Mouse (Mus musculus): ENCODE data around the gene Psg16. TPM values are rescaled to one million over a fixed set of nuclear protein-coding genes. Genes with fewer than 3 reads are reported as not detected.
"Not testable (repeated sequence)": the region's sequence is repeated elsewhere in the genome, so short reads cannot be mapped to it uniquely, and the experiment has no call there.

Psg16 gene
- polyA plus RNA-seq, 1 experiment from 2014 or later, result 0.11 TPM

DNA sequence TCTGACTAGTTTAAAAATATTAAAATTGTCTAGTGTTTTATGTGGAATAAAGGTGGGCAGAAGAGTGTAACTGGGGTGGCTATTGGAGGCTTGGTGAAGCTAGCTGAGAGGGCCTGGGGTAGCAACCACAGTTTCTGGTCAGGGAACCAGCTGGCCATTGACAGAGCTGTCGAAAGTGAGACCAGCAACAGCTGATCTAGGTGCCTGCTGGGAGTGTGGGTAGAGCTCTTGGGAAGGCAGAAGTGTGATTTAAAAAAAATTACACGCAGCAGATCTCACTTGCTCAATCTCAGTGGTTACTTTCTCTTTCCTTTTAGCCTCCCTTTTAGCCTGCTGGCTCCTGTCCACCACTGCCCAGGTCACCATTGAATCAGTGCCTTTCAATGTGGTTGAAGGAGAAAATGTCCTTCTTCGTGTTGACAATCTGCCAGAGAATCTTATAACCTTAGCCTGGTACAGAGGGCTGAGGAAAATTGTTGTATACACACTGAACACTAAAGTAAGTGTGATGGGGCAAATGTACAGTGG, 16.3 kb downstream of the Psg16 start:
- WGBS, result 64% methylated on average over 3 of the region's 3 CpGs
- no peaks in the 10 kb centered on the region; the same call in 1 of the 2 replicates for H3K9me3 ChIP-seq (replicated peaks; ENCODE audit: control insufficient read depth, low read length)
- DNase-seq (ENCODE audit: low spot score), result no peak

GRCm38 (mm10) chr7:17091280-17091679, 17.4 kb downstream of the Psg16 start:
- peak; percentile 4 for DNase-seq (ENCODE audit: low spot score)
- H3K4me1 ChIP-seq (ENCODE audit: control insufficient read depth, insufficient read depth, low read length), result no peaks in the 10 kb centered on the region

More for the DNA sequence above, 16.3 kb downstream of the Psg16 start:
- Histone ChIP-seq H3K9ac (replicated peaks; ENCODE audit: low read length) (no peak overlapping the region), H3K4me2 (ENCODE audit: low read depth, low read length) (no peak overlapping the region), H3K27me3 (ENCODE audit: control insufficient read depth, insufficient read depth, low read length) (no peaks in the 10 kb centered on the region), H3K4me1 (ENCODE audit: control insufficient read depth, insufficient read depth, low read length) (no peaks in the 10 kb centered on the region), H3K36me3 (replicated peaks; ENCODE audit: control insufficient read depth, insufficient read depth, low read depth, low read length) (no peaks in the 10 kb centered on the region), H3K4me3 (ENCODE audit: low read depth, low read length) (no peak overlapping the region), H3K27ac (replicated peaks; ENCODE audit: low read depth, low read length) (no peak overlapping the region)
- no peak for ATAC-seq (replicated peaks; ENCODE audit: insufficient number of reproducible peaks, low FRiP score, low TSS enrichment, low read depth)

GRCm38 (mm10) chr7:17101631-17102030, 27.8 kb downstream of the Psg16 start:
- not testable (repeated sequence) for H3K4me3 ChIP-seq (ENCODE audit: low read depth, low read length); H3K36me3 ChIP-seq (replicated peaks; ENCODE audit: control insufficient read depth, insufficient read depth, low read depth, low read length); H3K9ac ChIP-seq (replicated peaks; ENCODE audit: low read length); H3K27ac ChIP-seq (replicated peaks; ENCODE audit: low read depth, low read length); DNase-seq (ENCODE audit: low spot score); H3K27me3 ChIP-seq (ENCODE audit: control insufficient read depth, insufficient read depth, low read length); H3K4me1 ChIP-seq (ENCODE audit: control insufficient read depth, insufficient read depth, low read length); H3K9me3 ChIP-seq (replicated peaks; ENCODE audit: control insufficient read depth, low read length); ATAC-seq (replicated peaks; ENCODE audit: insufficient number of reproducible peaks, low FRiP score, low TSS enrichment, low read depth); H3K4me2 ChIP-seq (ENCODE audit: low read depth, low read length)
- WGBS, result 89% methylated on average over 13 of the region's 13 CpGs

More at GRCm38 (mm10) chr7:17091280-17091679, 17.4 kb downstream of the Psg16 start:
- H3K27me3 ChIP-seq (ENCODE audit: control insufficient read depth, insufficient read depth, low read length), result no peaks in the 10 kb centered on the region
- H3K4me3 ChIP-seq (ENCODE audit: low read depth, low read length), result no peak overlapping the region
- H3K9ac ChIP-seq (replicated peaks; ENCODE audit: low read length), result no peak overlapping the region
- 23% methylated on average over 1 of the region's 1 CpGs for WGBS
- no peak overlapping the region for H3K4me2 ChIP-seq (ENCODE audit: low read depth, low read length)
- no peaks in the 10 kb centered on the region; the same call in 1 of the 2 replicates for H3K9me3 ChIP-seq (replicated peaks; ENCODE audit: control insufficient read depth, low read length)
- no peak for ATAC-seq (replicated peaks; ENCODE audit: insufficient number of reproducible peaks, low FRiP score, low TSS enrichment, low read depth)
- H3K27ac ChIP-seq (replicated peaks; ENCODE audit: low read depth, low read length), result no peak overlapping the region
- H3K36me3 ChIP-seq (replicated peaks; ENCODE audit: control insufficient read depth, insufficient read depth, low read depth, low read length), result no peaks in the 10 kb centered on the region

- DNase-seq (ENCODE audit: low spot score) (no peak), ATAC-seq (replicated peaks; ENCODE audit: insufficient number of reproducible peaks, low FRiP score, low TSS enrichment, low read depth) (no peak)
- no peaks in the 10 kb centered on the region for H3K9me3 ChIP-seq (replicated peaks; ENCODE audit: control insufficient read depth, low read length)
- WGBS, result 88% methylated on average over 1 of the region's 1 CpGs
- H3K27ac ChIP-seq (replicated peaks; ENCODE audit: low read depth, low read length), result no peak overlapping the region
- H3K4me1 ChIP-seq (ENCODE audit: control insufficient read depth, insufficient read depth, low read length), result no peaks in the 10 kb centered on the region
- H3K4me2 ChIP-seq (ENCODE audit: low read depth, low read length), result no peak overlapping the region
- H3K9ac ChIP-seq (replicated peaks; ENCODE audit: low read length), result no peak overlapping the region
- H3K4me3 ChIP-seq (ENCODE audit: low read depth, low read length), result no peak overlapping the region
- no peaks in the 10 kb centered on the region for H3K27me3 ChIP-seq (ENCODE audit: control insufficient read depth, insufficient read depth, low read length)
- H3K36me3 ChIP-seq (replicated peaks; ENCODE audit: control insufficient read depth, insufficient read depth, low read depth, low read length), result no peaks in the 10 kb centered on the region
These were observed 61.5 kb downstream of the Psg16 start for GRCm38 (mm10) chr7:17135307-17135706.

GRCm38 (mm10) chr7:17149931-17150330, 76.1 kb downstream of the Psg16 start, which contains the start of gene Ceacam3:
Ceacam3 (plus strand) TSS chr7:17150282.
- no peaks in the 10 kb centered on the region for H3K9me3 ChIP-seq (replicated peaks; ENCODE audit: control insufficient read depth, low read length)
- no peak for ATAC-seq (replicated peaks; ENCODE audit: insufficient number of reproducible peaks, low FRiP score, low TSS enrichment, low read depth)
- 94% methylated on average over 2 of the region's 2 CpGs for WGBS

DNA sequence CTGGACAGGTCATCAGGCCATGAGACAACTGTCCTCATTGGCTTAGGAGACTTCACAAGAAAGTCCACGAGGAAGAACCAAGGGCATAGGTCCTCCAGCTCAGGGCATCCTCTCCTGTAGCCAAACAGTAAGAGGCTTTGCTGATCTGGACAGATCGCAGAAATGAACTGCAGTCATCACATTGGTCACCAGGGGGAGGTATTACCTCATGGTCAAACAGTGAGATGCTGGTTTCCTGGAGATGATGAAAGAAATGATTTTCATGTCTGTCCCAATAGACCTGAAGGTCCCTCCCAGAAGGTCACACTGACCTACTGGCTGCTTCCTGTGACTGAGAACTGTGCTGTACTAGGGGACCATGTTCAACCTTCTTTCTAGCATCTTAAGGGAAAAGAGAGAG, 81.8 kb downstream of the Psg16 start:
- Histone ChIP-seq H3K27me3 (ENCODE audit: control insufficient read depth, insufficient read depth, low read length) (no peaks in the 10 kb centered on the region), H3K4me3 (ENCODE audit: low read depth, low read length) (no peak overlapping the region), H3K27ac (replicated peaks; ENCODE audit: low read depth, low read length) (no peak overlapping the region), H3K4me2 (ENCODE audit: low read depth, low read length) (no peak overlapping the region), H3K9ac (replicated peaks; ENCODE audit: low read length) (no peak overlapping the region), H3K4me1 (ENCODE audit: control insufficient read depth, insufficient read depth, low read length) (no peaks in the 10 kb centered on the region), H3K9me3 (replicated peaks; ENCODE audit: control insufficient read depth, low read length) (no peaks in the 10 kb centered on the region), H3K36me3 (replicated peaks; ENCODE audit: control insufficient read depth, insufficient read depth, low read depth, low read length) (no peaks in the 10 kb centered on the region)
- ATAC-seq (replicated peaks; ENCODE audit: insufficient number of reproducible peaks, low FRiP score, low TSS enrichment, low read depth), result no peak
- peak; percentile 1 for DNase-seq (ENCODE audit: low spot score)
- 31% methylated on average over 2 of the region's 2 CpGs for WGBS

More at GRCm38 (mm10) chr7:17149931-17150330, 76.1 kb downstream of the Psg16 start, which contains the start of gene Ceacam3:
- H3K4me1 ChIP-seq (ENCODE audit: control insufficient read depth, insufficient read depth, low read length), result no peaks in the 10 kb centered on the region
- no peaks in the 10 kb centered on the region for H3K36me3 ChIP-seq (replicated peaks; ENCODE audit: control insufficient read depth, insufficient read depth, low read depth, low read length)
- no peak within 1 kb of the TSS for H3K4me2 ChIP-seq (ENCODE audit: low read depth, low read length)
- H3K9ac ChIP-seq (replicated peaks; ENCODE audit: low read length), result no peak within 1 kb of the TSS
- H3K27me3 ChIP-seq (ENCODE audit: control insufficient read depth, insufficient read depth, low read length), result no peaks in the 10 kb centered on the region
- no peak within 1 kb of the TSS for H3K4me3 ChIP-seq (ENCODE audit: low read depth, low read length)
- no peak for DNase-seq (ENCODE audit: low spot score)
- no peak within 1 kb of the TSS for H3K27ac ChIP-seq (replicated peaks; ENCODE audit: low read depth, low read length)

DNA sequence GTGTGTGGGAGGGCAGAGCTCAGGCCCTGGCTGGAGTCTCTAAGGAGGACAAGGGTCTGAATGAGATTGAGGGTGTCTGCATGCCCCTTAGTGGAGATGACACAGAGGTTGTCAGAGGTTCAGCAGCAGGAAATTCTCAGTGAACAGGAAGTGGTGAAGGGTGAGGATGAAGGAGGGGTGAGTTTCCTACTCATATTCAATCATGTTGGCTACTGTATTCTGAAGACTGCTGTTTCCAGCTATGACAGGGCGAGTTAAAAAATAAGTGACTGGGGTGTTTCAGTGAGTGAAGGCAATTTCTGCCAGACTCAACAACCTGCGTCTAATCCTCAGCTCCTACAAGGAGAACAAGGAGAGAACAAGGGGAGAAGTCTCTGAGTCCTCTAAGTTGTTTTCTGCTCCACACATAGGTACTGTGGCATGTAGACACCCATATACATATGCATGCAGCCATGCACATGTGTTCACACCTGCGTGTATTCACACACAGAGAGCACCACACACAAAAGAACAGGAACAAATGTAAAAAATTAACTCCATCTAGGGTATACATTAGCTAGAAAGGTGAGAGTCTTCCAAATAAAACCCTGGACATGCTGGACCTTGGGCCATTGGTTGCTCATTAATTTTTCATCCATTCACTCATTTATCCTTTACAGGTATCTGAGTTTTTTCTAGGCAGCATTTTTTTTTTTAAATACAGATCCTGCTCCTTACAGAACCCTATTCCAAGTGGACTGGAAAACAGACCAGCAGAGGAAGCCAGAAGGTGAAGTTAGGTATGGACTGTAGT, 83.2 kb downstream of the Psg16 start:
- Histone ChIP-seq H3K9me3 (replicated peaks; ENCODE audit: control insufficient read depth, low read length) (no peaks in the 10 kb centered on the region), H3K9ac (replicated peaks; ENCODE audit: low read length) (no peak overlapping the region), H3K4me2 (ENCODE audit: low read depth, low read length) (no peak overlapping the region), H3K4me1 (ENCODE audit: control insufficient read depth, insufficient read depth, low read length) (no peaks in the 10 kb centered on the region), H3K4me3 (ENCODE audit: low read depth, low read length) (no peak overlapping the region), H3K27me3 (ENCODE audit: control insufficient read depth, insufficient read depth, low read length) (no peaks in the 10 kb centered on the region), H3K27ac (replicated peaks; ENCODE audit: low read depth, low read length) (no peak overlapping the region), H3K36me3 (replicated peaks; ENCODE audit: control insufficient read depth, insufficient read depth, low read depth, low read length) (no peaks in the 10 kb centered on the region)
- ATAC-seq (replicated peaks; ENCODE audit: insufficient number of reproducible peaks, low FRiP score, low TSS enrichment, low read depth) (no peak), DNase-seq (ENCODE audit: low spot score) (no peak)
- 68% methylated on average over 3 of the region's 3 CpGs for WGBS

DNA sequence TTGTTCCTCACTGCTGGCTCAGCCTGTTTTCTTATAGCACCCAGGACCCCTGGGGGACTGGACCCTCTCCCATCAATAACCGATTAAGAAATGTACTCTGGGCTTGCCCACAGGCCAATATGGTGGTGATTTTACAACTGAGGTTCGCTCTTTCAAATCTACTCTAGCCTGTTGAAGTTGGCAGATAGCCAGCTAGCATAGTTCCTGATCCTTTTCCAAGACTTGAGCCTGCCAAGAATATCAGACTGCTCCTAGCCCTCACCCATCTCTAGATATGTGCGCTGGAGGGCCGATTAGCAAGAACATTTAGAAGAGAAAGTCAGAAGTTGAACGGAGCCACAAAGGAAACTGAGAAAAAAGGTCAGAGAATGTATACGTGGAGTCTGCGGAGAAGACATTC, 85.2 kb downstream of the Psg16 start:
- H3K27ac ChIP-seq (replicated peaks; ENCODE audit: low read depth, low read length), result no peak overlapping the region
- no peaks in the 10 kb centered on the region for H3K36me3 ChIP-seq (replicated peaks; ENCODE audit: control insufficient read depth, insufficient read depth, low read depth, low read length)
- no peaks in the 10 kb centered on the region; the same call in 1 of the 2 replicates for H3K9me3 ChIP-seq (replicated peaks; ENCODE audit: control insufficient read depth, low read length)
- DNase-seq (ENCODE audit: low spot score) (no peak), ATAC-seq (replicated peaks; ENCODE audit: insufficient number of reproducible peaks, low FRiP score, low TSS enrichment, low read depth) (no peak)
- no peak overlapping the region for H3K9ac ChIP-seq (replicated peaks; ENCODE audit: low read length)
- no peak overlapping the region for H3K4me3 ChIP-seq (ENCODE audit: low read depth, low read length)
- H3K27me3 ChIP-seq (ENCODE audit: control insufficient read depth, insufficient read depth, low read length), result no peaks in the 10 kb centered on the region
- 86% methylated on average over 7 of the region's 7 CpGs for WGBS
- no peak overlapping the region for H3K4me2 ChIP-seq (ENCODE audit: low read depth, low read length)
- no peaks in the 10 kb centered on the region for H3K4me1 ChIP-seq (ENCODE audit: control insufficient read depth, insufficient read depth, low read length)
